Mouse (Mus musculus) intestine, embryonic 16.5 days (tissue): ENCODE data around the gene Dazap1. TPM values are rescaled to one million over a fixed set of nuclear protein-coding genes. Genes with fewer than 3 reads are reported as not detected.

Experiments
- ATAC-seq: fragments of 200-750 bp; cut with Nextera tagmentation; 2 replicates; pipeline ENCODE4 v1.8.0; 2017; ENCODE audit warnings: moderate TSS enrichment, moderate library complexity
- H3K27ac ChIP-seq: fragments of 300-500 bp; sonication (generic); 2 replicates; pipeline ENCODE4 v1.5.1; 2014; ENCODE audit warnings: mild to moderate bottlenecking, low read length
- H3K27me3 ChIP-seq: fragments of 300-500 bp; sonication (generic); replicated peaks from 2 replicates; pipeline ENCODE4 v1.6.1; 2014; ENCODE audit warnings: low read length, control low read depth, mixed read lengths; ENCODE audit not compliant: control insufficient read depth, insufficient read depth
- H3K36me3 ChIP-seq: fragments of 300-500 bp; sonication (generic); 2 replicates; pipeline ENCODE4 v1.6.1; 2014; ENCODE audit warnings: low read length, control low read depth; ENCODE audit not compliant: control insufficient read depth, insufficient read depth
- H3K4me1 ChIP-seq: fragments of 300-500 bp; sonication (generic); 2 replicates; pipeline ENCODE4 v1.6.1; 2014; ENCODE audit warnings: low read length, control low read depth, mixed read lengths; ENCODE audit not compliant: control insufficient read depth, insufficient read depth
- H3K4me2 ChIP-seq: fragments of 300-500 bp; sonication (generic); 2 replicates; pipeline ENCODE4 v1.6.1; 2014; ENCODE audit warnings: low read depth, low read length, control low read depth
- H3K4me3 ChIP-seq: fragments of 300-500 bp; sonication (generic); 2 replicates; pipeline ENCODE4 v1.5.1; 2014; ENCODE audit warnings: mild to moderate bottlenecking, low read length
- H3K9ac ChIP-seq: fragments of 300-500 bp; sonication (generic); 2 replicates; pipeline ENCODE4 v1.6.1; 2014; ENCODE audit warnings: low read depth, low read length
- H3K9me3 ChIP-seq: fragments of 300-500 bp; sonication (generic); 2 replicates; pipeline ENCODE4 v1.6.1; 2016; ENCODE audit warnings: low read length, control low read depth; ENCODE audit not compliant: control insufficient read depth
- WGBS: fragments of 180-500 bp; shearing (Covaris S2); extraction: QIAGEN DNeasy Blood & Tissue Kit; methylation state at CpG from one replicate; pipeline ENCODE4 v1.1.7; 2014; 5-methylcytosine and 5-hydroxymethylcytosine counted together
- polyA plus RNA-seq: library from polyadenylated mRNA; unstranded; fragments of >200 nt; fragmentation: Nextera tagmentation; extraction: Ambion mirVana; gene quantifications from 2 replicates; pipeline ENCODE4 v1.2.1, GENCODE M21; 2015

Gene Dazap1
- polyA plus RNA-seq, 1 experiment from 2014 or later: 36.8 TPM

DNA sequence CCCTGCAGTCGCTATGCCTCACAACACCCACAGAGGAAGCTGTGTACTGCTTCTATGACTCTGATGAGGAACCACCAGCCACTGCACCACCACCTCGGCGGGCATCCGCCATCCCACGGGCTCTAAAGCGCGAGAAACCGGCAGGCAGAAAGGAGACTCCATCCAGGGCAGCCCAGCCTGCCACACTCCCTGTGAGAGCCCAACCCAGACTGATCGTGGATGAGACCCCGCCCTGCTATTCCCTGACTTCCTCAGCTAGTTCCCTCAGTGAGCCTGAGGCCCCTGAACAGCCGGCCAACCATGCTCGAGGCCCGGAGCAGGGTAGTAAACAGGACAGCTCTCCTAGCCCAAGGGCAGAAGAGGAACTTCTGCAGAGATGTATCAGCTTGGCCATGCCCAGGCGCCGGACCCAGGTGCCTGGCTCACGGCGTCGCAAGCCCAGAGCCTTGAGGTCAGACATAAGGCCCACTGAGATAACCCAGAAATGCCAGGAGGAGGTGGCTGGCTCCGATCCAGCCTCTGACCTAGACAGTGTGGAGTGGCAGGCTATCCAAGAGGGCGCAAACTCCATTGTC, 52.4 kb downstream of the Dazap1 start:
- Histone ChIP-seq H3K9ac (peak overlapping the region; percentile 11; the same call in 1 of the 2 replicates), H3K4me1 (peaks cover 17% of the 10 kb centered on the region), H3K27me3 (peaks cover 52% of the 10 kb centered on the region), H3K4me2 (no peak overlapping the region), H3K27ac (no peak overlapping the region), H3K4me3 (no peak overlapping the region), H3K9me3 (no peaks in the 10 kb centered on the region), H3K36me3 (peaks cover 6% of the 10 kb centered on the region; the same call in 1 of the 2 replicates)
- 0 out of 2 replicates have a peak, but pooled peaks have one; percentile 24 for ATAC-seq
- WGBS: 39% methylated on average over 20 of the region's 20 CpGs

- 58% methylated on average over 16 of the region's 16 CpGs for WGBS
- no peak overlapping the region for H3K9ac ChIP-seq
- no peak for ATAC-seq
- no peak overlapping the region for H3K4me3 ChIP-seq
- H3K27ac ChIP-seq: no peak overlapping the region
- peaks cover 52% of the 10 kb centered on the region for H3K27me3 ChIP-seq
- H3K9me3 ChIP-seq: no peaks in the 10 kb centered on the region
- H3K4me1 ChIP-seq: peaks cover 23% of the 10 kb centered on the region
- H3K4me2 ChIP-seq: no peak overlapping the region
- peaks cover 6% of the 10 kb centered on the region; the same call in 1 of the 2 replicates for H3K36me3 ChIP-seq
Observed at GRCm38 (mm10) chr10:80314494-80315001, 53.3 kb downstream of the Dazap1 start.

DNA sequence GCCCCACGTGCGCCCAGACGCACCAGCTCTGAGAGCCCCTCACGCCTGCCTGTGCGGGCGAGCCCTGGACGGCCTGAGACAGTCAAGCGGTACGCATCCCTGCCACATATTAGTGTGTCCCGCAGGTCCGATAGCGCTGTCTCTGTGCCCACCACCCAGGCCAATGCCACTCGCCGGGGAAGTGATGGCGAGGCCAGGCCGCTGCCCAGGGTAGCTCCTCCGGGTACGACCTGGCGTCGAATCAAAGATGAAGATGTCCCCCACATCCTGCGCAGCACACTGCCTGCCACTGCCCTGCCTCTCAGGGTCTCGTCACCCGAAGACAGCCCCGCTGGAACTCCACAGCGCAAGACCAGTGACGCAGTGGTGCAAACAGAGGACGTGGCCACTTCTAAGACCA, 54.0 kb downstream of the Dazap1 start:
- no peaks in the 10 kb centered on the region for H3K9me3 ChIP-seq
- WGBS: 44% methylated on average over 27 of the region's 27 CpGs
- no peak for ATAC-seq
- H3K4me2 ChIP-seq: no peak overlapping the region
- H3K9ac ChIP-seq: peak overlapping the region; percentile 19; the same call in 1 of the 2 replicates
- H3K27ac ChIP-seq: no peak overlapping the region
- H3K36me3 ChIP-seq: peaks cover 6% of the 10 kb centered on the region; the same call in 1 of the 2 replicates
- H3K27me3 ChIP-seq: peaks cover 52% of the 10 kb centered on the region
- peaks cover 25% of the 10 kb centered on the region for H3K4me1 ChIP-seq
- H3K4me3 ChIP-seq: no peak overlapping the region

DNA sequence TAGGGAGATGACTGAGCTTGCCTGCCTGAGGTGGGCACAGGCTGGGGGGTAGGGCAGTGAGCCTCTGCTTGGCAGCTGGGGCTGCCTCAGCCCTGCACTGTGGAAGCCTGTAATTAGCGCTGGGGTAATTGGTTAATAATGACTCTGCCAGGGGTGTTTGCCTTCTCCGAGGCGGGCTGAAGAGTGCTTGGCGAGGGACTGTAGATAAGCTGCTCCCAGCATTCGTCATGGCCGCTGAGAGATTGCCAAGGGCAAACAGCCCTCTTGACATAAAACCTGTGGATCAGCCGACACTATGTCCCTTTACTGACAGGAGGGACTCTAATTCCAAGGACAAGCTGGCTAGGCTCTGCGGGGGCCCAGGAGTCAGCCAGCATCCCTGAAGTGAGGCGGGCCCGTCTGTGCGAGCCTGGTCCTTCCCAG, 55.1 kb downstream of the Dazap1 start:
- no peak overlapping the region for H3K27ac ChIP-seq
- peaks cover 47% of the 10 kb centered on the region for H3K27me3 ChIP-seq
- ATAC-seq: no peak
- WGBS: 20% methylated on average over 11 of the region's 11 CpGs
- no peak overlapping the region for H3K4me3 ChIP-seq
- peaks cover 28% of the 10 kb centered on the region for H3K4me1 ChIP-seq
- peaks cover 6% of the 10 kb centered on the region; the same call in 1 of the 2 replicates for H3K36me3 ChIP-seq
- no peak overlapping the region for H3K4me2 ChIP-seq
- H3K9me3 ChIP-seq: no peaks in the 10 kb centered on the region
- H3K9ac ChIP-seq: no peak overlapping the region

DNA sequence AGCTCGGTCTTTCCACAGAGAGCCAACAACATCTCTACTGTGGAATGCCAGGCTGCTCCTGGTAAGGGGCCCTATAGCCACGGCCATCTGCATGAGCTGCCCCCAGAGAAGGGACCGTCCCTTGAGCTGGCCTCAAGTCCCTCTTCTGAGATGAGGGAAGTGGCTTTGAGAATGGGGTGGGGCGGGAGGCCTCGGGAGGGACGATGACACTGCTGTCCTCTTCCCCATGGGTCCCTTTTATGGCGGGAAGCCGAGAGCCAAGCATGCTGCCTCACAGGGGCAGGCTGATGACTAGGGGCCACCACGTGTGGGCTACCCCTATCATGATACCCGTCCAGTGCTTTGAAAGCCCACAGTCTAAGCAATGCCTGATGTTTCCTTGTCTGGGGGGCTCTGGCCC, 55.7 kb downstream of the Dazap1 start:
- H3K9me3 ChIP-seq: no peaks in the 10 kb centered on the region
- H3K4me1 ChIP-seq: peaks cover 31% of the 10 kb centered on the region
- no peak overlapping the region for H3K4me3 ChIP-seq
- peaks cover 40% of the 10 kb centered on the region for H3K27me3 ChIP-seq
- peaks cover 8% of the 10 kb centered on the region; the same call in 1 of the 2 replicates for H3K36me3 ChIP-seq
- peak overlapping the region; percentile 35; the same call in 1 of the 2 replicates for H3K9ac ChIP-seq
- no peak overlapping the region for H3K27ac ChIP-seq
- ATAC-seq: no peak
- 47% methylated on average over 10 of the region's 10 CpGs for WGBS
- H3K4me2 ChIP-seq: no peak overlapping the region

- peaks cover 8% of the 10 kb centered on the region; the same call in 1 of the 2 replicates for H3K36me3 ChIP-seq
- under 1% methylated on average over 34 of the region's 34 CpGs for WGBS
Observed at GRCm38 (mm10) chr10:80320340-80320760, 59.1 kb downstream of the Dazap1 start, which contains the start of gene 2310011J03Rik. 2310011J03Rik (minus strand) TSS chr10:80320537.

DNA sequence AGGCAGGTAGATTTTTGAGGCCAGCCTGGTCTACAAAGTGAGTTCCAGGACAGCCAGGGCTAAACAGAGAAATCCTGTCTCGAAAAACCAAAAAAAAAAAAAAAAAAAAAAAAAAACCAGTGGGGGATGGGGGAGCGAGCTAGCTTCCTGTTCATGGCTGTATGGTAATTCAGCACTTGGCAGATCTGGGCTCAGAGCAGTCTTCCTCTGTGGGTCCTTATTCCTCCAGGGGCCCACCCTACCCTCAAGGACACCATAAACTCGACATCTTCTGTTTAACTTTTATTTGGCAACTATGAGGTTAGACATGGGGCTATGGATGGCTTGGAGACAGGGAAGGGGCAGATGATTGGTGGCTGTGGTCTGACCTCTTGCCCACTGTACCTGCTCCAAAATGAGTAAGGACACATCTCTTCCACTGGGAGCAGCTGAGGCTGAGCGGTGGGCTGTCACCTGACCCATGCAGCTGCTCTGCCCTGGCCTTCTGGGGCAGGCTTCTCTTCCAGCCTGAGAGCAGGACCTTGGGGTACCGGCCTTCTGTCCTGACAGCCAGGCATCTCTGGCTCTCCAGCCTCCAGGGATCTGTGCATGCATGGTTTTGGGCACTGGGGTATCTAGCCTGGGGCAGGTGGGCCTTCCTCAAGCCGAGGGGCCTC, 59.9 kb downstream of the Dazap1 start:
- ATAC-seq: no peak
- no peak overlapping the region for H3K4me2 ChIP-seq

More at GRCm38 (mm10) chr10:80320340-80320760, 59.1 kb downstream of the Dazap1 start, which contains the start of gene 2310011J03Rik:
- H3K4me3 ChIP-seq: peak within 1 kb of the TSS; percentile 85
- ATAC-seq: peak; percentile 55
- H3K4me1 ChIP-seq: peaks cover 37% of the 10 kb centered on the region
- H3K4me2 ChIP-seq: peak within 1 kb of the TSS; percentile 57
- H3K27me3 ChIP-seq: peaks cover 11% of the 10 kb centered on the region
- H3K9ac ChIP-seq: peak within 1 kb of the TSS; percentile 88
- H3K9me3 ChIP-seq: no peaks in the 10 kb centered on the region
- H3K27ac ChIP-seq: peak within 1 kb of the TSS; percentile 73

DNA sequence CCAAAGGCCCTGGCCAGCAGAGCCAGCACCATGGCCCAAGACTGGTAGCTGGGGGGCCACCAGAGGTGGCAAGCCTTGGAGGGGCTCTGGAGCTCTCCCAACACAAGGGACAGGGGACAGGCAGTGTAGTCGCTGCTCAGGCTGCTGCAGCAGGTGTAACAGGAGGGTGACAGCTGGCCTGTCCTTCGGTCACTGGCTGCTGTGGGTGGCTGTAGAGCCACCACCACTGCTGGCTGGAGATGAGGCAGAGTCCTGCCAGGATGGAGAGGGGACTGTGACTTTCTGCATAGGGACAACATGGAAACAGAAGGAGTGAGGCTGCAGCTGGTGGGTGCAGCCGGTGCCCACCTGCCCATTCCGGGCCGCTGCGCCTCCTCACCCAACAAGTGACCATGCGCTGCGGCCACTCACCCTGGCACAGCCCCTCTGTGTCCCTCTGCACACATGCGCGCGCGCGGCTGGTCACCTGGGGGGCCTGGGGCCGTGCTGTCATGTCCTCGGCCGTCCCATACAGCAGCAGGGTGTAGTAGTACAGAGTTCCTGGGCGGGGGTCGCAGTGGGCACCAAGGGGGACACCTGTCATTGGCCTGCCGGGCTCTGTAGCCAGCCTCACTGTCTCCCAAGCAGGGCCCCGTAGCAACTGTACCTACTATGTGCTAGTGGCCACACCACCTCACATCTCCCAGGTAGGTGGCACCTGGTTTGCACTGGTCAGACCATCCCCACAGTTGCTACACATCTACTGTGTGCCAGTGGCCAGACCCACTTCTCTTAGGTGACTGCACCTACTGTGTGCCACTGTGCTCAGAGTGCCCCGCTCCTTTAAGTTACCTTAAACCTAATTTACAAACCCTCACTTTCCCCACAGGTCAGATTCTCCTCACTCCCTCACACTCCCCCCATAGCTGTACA, 60.6 kb downstream of the Dazap1 start:
- 0 out of 2 replicates have a peak, but pooled peaks cover under 1% of the 10 kb centered on the region for H3K27me3 ChIP-seq
- peaks cover 38% of the 10 kb centered on the region for H3K4me1 ChIP-seq
- H3K9me3 ChIP-seq: no peaks in the 10 kb centered on the region
- H3K4me2 ChIP-seq: peak overlapping the region; percentile 95
- H3K27ac ChIP-seq: no peak overlapping the region
- 90% methylated on average over 21 of the region's 21 CpGs for WGBS
- H3K4me3 ChIP-seq: peak overlapping the region; percentile 73
- peaks cover 8% of the 10 kb centered on the region; the same call in 1 of the 2 replicates for H3K36me3 ChIP-seq
- ATAC-seq: no peak
- H3K9ac ChIP-seq: peak overlapping the region; percentile 45

More for the DNA sequence above, 59.9 kb downstream of the Dazap1 start:
- peaks cover 8% of the 10 kb centered on the region; the same call in 1 of the 2 replicates for H3K36me3 ChIP-seq
- H3K4me3 ChIP-seq: no peak overlapping the region
- peak overlapping the region; percentile 29; the same call in 1 of the 2 replicates for H3K9ac ChIP-seq
- no peak overlapping the region for H3K27ac ChIP-seq
- peaks cover 40% of the 10 kb centered on the region for H3K4me1 ChIP-seq
- 72% methylated on average over 6 of the region's 6 CpGs for WGBS
- no peaks in the 10 kb centered on the region for H3K9me3 ChIP-seq
- H3K27me3 ChIP-seq: peaks cover 4% of the 10 kb centered on the region
